Comparison of ENCODE assay signal across 11 mouse cellular contexts in the genomic region with DNA sequence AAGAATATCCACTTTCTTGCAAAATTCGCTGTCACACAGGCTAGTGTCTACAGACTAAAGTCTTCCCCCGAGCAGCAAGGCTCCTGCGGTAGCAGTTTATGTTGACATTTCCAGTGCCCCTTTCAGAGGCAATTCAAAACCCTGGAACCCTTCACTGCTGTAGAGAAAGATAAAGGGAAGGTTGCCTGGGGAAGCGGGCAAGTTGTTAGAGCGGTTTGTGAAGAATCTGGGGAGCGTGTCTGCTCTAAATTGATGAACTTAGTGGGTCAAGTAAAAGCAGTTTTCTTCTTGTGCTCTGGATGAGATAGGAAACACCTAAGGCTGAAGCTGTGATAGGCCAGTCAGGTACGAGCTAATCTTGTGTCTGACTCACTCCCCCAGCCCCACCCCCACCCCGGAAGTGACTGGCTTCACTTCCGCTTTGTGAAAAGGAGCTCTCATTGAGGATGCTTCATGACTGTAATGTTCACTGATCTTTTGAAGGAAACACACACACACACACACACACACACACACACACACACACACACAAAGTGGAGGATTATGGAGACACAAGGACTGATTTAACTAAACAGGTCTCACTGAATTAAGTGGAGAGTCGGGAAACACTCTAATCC.
DNase-seq lines count a peak whose midpoint lies in the region; ATAC-seq lines count a peak whose summit lies in the region.
"Had no signal": no experiment of that assay in that cellular context is flagged by ENCODE, and none has a peak within 500 bp of the region (broad histone marks: within the 10 kb centered on the region; RNA-seq: fewer than 3 reads in every experiment).

No protein-coding gene starts in this region.

- WGBS in limb, embryonic 12.5 days, result 51% methylated on average over 10 of the region's 10 CpGs
- WGBS in limb, embryonic 10.5 days, result 54% methylated on average over 10 of the region's 10 CpGs
- 38% methylated on average over 10 of the region's 10 CpGs for WGBS in embryonic facial prominence, embryonic 13.5 days
- 35% methylated on average over 10 of the region's 10 CpGs for WGBS in hindbrain, embryonic 15.5 days
- WGBS in neural tube, embryonic 13.5 days, result 37% methylated on average over 10 of the region's 10 CpGs

- H3K4me2 ChIP-seq in limb, embryonic 12.5 days, result peak overlapping the region; percentile 15; the same call in 1 of the 2 replicates
- peak overlapping the region; percentile 42 for H3K4me2 ChIP-seq in embryonic facial prominence, embryonic 13.5 days
- H3K4me2 ChIP-seq in hindbrain, embryonic 15.5 days, result peak overlapping the region; percentile 11; the same call in 1 of the 2 replicates
- peak overlapping the region; percentile 29 for H3K4me2 ChIP-seq in neural tube, embryonic 13.5 days

- no peak for DNase-seq in limb, embryonic 10.5 days (ENCODE audit: low spot score)
- no peak for DNase-seq in ovary, adult 18-20 months (ENCODE audit: low spot score)
- no peak for DNase-seq in T-cell, adult 2 months (ENCODE audit: low spot score)
- DNase-seq: cerebellum, adult 11 months; thymus, postnatal 4 days had no signal

- H3K4me1 ChIP-seq in limb, embryonic 12.5 days (replicated peaks), result peaks cover 18% of the 10 kb centered on the region
- H3K4me1 ChIP-seq in limb, embryonic 10.5 days, result peaks cover 17% of the 10 kb centered on the region
- H3K4me1 ChIP-seq in embryonic facial prominence, embryonic 13.5 days, result peaks cover 17% of the 10 kb centered on the region
- H3K4me1 ChIP-seq in hindbrain, embryonic 15.5 days (replicated peaks), result peaks cover 4% of the 10 kb centered on the region; the same call in 1 of the 2 replicates
- H3K4me1 ChIP-seq in neural tube, embryonic 13.5 days (replicated peaks), result peaks cover 10% of the 10 kb centered on the region

- H3K9ac ChIP-seq in limb, embryonic 12.5 days (replicated peaks), result no peak overlapping the region
- no peak overlapping the region for H3K9ac ChIP-seq in embryonic facial prominence, embryonic 13.5 days
- H3K9ac ChIP-seq in hindbrain, embryonic 15.5 days, result no peak overlapping the region
- H3K9ac ChIP-seq in neural tube, embryonic 13.5 days, result no peak overlapping the region

- no peak overlapping the region for H3K27ac ChIP-seq in limb, embryonic 12.5 days
- H3K27ac ChIP-seq in limb, embryonic 10.5 days, result no peak overlapping the region
- no peak overlapping the region for H3K27ac ChIP-seq in embryonic facial prominence, embryonic 13.5 days
- no peak overlapping the region for H3K27ac ChIP-seq in hindbrain, embryonic 15.5 days (replicated peaks)
- H3K27ac ChIP-seq in neural tube, embryonic 13.5 days (replicated peaks), result no peak overlapping the region
- H3K27ac ChIP-seq: macrophage had no signal

- ATAC-seq in limb, embryonic 12.5 days (ENCODE audit: insufficient number of reproducible peaks, insufficient read depth, low FRiP score, low TSS enrichment, low read depth), result no peak
- ATAC-seq in embryonic facial prominence, embryonic 13.5 days (ENCODE audit: insufficient number of reproducible peaks, insufficient read depth, low FRiP score, low TSS enrichment, low read depth), result no peak
- ATAC-seq in hindbrain, embryonic 15.5 days (ENCODE audit: low FRiP score, low read depth), result no peak
- no peak for ATAC-seq in neural tube, embryonic 13.5 days (ENCODE audit: low read depth)
- ATAC-seq: forebrain, embryonic 14.5 days had no signal

- no peaks in the 10 kb centered on the region for H3K36me3 ChIP-seq in limb, embryonic 12.5 days
- H3K36me3 ChIP-seq in limb, embryonic 10.5 days, result no peaks in the 10 kb centered on the region
- no peaks in the 10 kb centered on the region for H3K36me3 ChIP-seq in embryonic facial prominence, embryonic 13.5 days
- H3K36me3 ChIP-seq in hindbrain, embryonic 15.5 days, result no peaks in the 10 kb centered on the region
- H3K36me3 ChIP-seq in neural tube, embryonic 13.5 days, result no peaks in the 10 kb centered on the region

- no peak overlapping the region for H3K4me3 ChIP-seq in limb, embryonic 12.5 days (replicated peaks)
- H3K4me3 ChIP-seq in limb, embryonic 10.5 days, result no peak overlapping the region
- no peak overlapping the region for H3K4me3 ChIP-seq in embryonic facial prominence, embryonic 13.5 days
- H3K4me3 ChIP-seq in hindbrain, embryonic 15.5 days, result no peak overlapping the region
- H3K4me3 ChIP-seq in neural tube, embryonic 13.5 days, result no peak overlapping the region

- no peaks in the 10 kb centered on the region for H3K27me3 ChIP-seq in limb, embryonic 12.5 days
- no peaks in the 10 kb centered on the region for H3K27me3 ChIP-seq in limb, embryonic 10.5 days (ENCODE audit: low read depth, poor library complexity, severe bottlenecking)
- no peaks in the 10 kb centered on the region for H3K27me3 ChIP-seq in embryonic facial prominence, embryonic 13.5 days
- H3K27me3 ChIP-seq in hindbrain, embryonic 15.5 days, result no peaks in the 10 kb centered on the region
- H3K27me3 ChIP-seq in neural tube, embryonic 13.5 days, result no peaks in the 10 kb centered on the region

- H3K9me3 ChIP-seq in limb, embryonic 12.5 days, result 0 out of 2 replicates have a peak, but pooled peaks cover 4% of the 10 kb centered on the region
- no peaks in the 10 kb centered on the region for H3K9me3 ChIP-seq in limb, embryonic 10.5 days (replicated peaks)
- H3K9me3 ChIP-seq in embryonic facial prominence, embryonic 13.5 days, result 0 out of 2 replicates have a peak, but pooled peaks cover 2% of the 10 kb centered on the region
- no peaks in the 10 kb centered on the region for H3K9me3 ChIP-seq in hindbrain, embryonic 15.5 days
- H3K9me3 ChIP-seq in neural tube, embryonic 13.5 days, result no peaks in the 10 kb centered on the region
